Mouse (Mus musculus) heart, embryonic 12.5 days (tissue): Measurements from ENCODE around the gene Aox2. TPM values are rescaled to one million over a fixed set of nuclear protein-coding genes. Genes with fewer than 3 reads are reported as not detected.

Experiments
- ATAC-seq: fragments of 200-750 bp; cut with Nextera tagmentation; 2 replicates; pipeline ENCODE4 v1.8.0; 2017; ENCODE audit warnings: moderate TSS enrichment, moderate library complexity; ENCODE audit not compliant: insufficient number of reproducible peaks, low FRiP score
- H3K27ac ChIP-seq: fragments of 300-500 bp; sonication (generic); 2 replicates; pipeline ENCODE4 v1.5.1; 2016; ENCODE audit warnings: mild to moderate bottlenecking, moderate library complexity; ENCODE audit not compliant: poor library complexity, severe bottlenecking
- H3K27me3 ChIP-seq: fragments of 300-500 bp; sonication (generic); replicated peaks from 2 replicates; pipeline ENCODE4 v1.6.1; 2016; ENCODE audit warnings: mild to moderate bottlenecking, moderate library complexity
- H3K36me3 ChIP-seq: fragments of 300-500 bp; sonication (generic); 2 replicates; pipeline ENCODE4 v1.6.1; 2016; ENCODE audit warnings: mild to moderate bottlenecking, moderate library complexity
- H3K4me1 ChIP-seq: fragments of 300-500 bp; sonication (generic); replicated peaks from 2 replicates; pipeline ENCODE4 v1.6.1; 2016; ENCODE audit warnings: mild to moderate bottlenecking
- H3K4me2 ChIP-seq: fragments of 300-500 bp; sonication (generic); 2 replicates; pipeline ENCODE4 v1.6.1; 2016; ENCODE audit warnings: mild to moderate bottlenecking, moderate library complexity
- H3K4me3 ChIP-seq: fragments of 300-500 bp; sonication (generic); 2 replicates; pipeline ENCODE4 v1.5.1; 2016; ENCODE audit warnings: mild to moderate bottlenecking
- H3K9ac ChIP-seq: fragments of 300-500 bp; sonication (generic); 2 replicates; pipeline ENCODE4 v1.6.1; 2016; ENCODE audit warnings: mild to moderate bottlenecking, moderate library complexity
- H3K9me3 ChIP-seq: fragments of 300-500 bp; sonication (generic); replicated peaks from 2 replicates; pipeline ENCODE4 v1.6.1; 2016; ENCODE audit warnings: mild to moderate bottlenecking, moderate library complexity
- WGBS: fragments of 180-500 bp; shearing (Covaris S2); methylation state at CpG from one replicate; pipeline ENCODE4 v1.1.7; 2016; 5-methylcytosine and 5-hydroxymethylcytosine counted together
- polyA plus RNA-seq: library from polyadenylated mRNA; unstranded; fragments of >200 nt; fragmentation: Nextera tagmentation; extraction: Ambion mirVana; gene quantifications from 2 replicates; pipeline ENCODE4 v1.2.1, GENCODE M21; 2016

Gene Aox2
- polyA plus RNA-seq, 1 experiment from 2014 or later: not detected

DNA sequence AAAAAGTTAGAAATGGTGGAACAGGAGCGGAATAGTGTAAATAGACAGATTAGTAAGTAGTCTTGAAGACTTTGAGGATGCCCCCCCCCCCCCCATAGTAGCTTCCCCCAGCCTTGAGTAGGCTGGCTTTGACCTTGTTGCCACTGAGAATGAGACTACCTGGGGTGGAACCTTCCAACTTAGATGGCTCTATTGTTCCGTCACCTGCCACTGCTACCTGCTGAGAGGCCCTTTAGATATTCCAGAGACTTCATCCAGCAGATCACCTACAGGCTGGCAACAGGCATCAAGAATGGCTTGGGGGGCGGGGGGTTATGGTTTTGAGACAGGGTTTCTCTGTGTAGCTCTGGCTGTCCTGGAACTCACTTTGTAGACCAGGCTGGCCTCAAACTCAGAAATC, 146.4 kb downstream of the Aox2 start:
- no peak overlapping the region for H3K4me2 ChIP-seq
- ATAC-seq: no peak
- H3K9ac ChIP-seq: no peak overlapping the region
- WGBS: 83% methylated on average over 3 of the region's 3 CpGs
- no peaks in the 10 kb centered on the region for H3K9me3 ChIP-seq
- no peaks in the 10 kb centered on the region for H3K27me3 ChIP-seq
- no peak overlapping the region for H3K4me3 ChIP-seq
- H3K36me3 ChIP-seq: peaks cover 16% of the 10 kb centered on the region
- H3K4me1 ChIP-seq: peaks cover 18% of the 10 kb centered on the region
- no peak overlapping the region for H3K27ac ChIP-seq

Other genes with a start within 250 kb of the Aox2 start
- 0.23 and 0.36 TPM in 2 replicates for gene Aox1, start 248.4 kb upstream of the Aox2 start, polyA plus RNA-seq
- 0.05 TPM in 1 of 2 replicates, not detected in the other for gene Aox3, start 165.2 kb upstream of the Aox2 start, polyA plus RNA-seq
- 0.14 and 0.27 TPM in 2 replicates for gene Aox4, start 67.9 kb upstream of the Aox2 start, polyA plus RNA-seq
- 261 and 270 TPM in 2 replicates for gene Bzw1, start 114.6 kb downstream of the Aox2 start, polyA plus RNA-seq
- 144 TPM in 2 replicates for gene Clk1, start 145.7 kb downstream of the Aox2 start, polyA plus RNA-seq
- 29.0 and 29.2 TPM in 2 replicates for gene Nif3l1, start 166.8 kb downstream of the Aox2 start, polyA plus RNA-seq
- gene Ppil3, start 167.2 kb downstream of the Aox2 start, polyA plus RNA-seq: 32.9 and 34.2 TPM in 2 replicates
- gene Orc2, start 226.8 kb downstream of the Aox2 start, polyA plus RNA-seq: 26.6 and 27.0 TPM in 2 replicates